Mouse (Mus musculus): Measurements from ENCODE around the gene Rassf1.

- no peak for TF ChIP-seq CTCF (IDR thresholded peaks at IDR 0.05; ENCODE audit: extremely low read depth, insufficient read depth, low read length)
- TF ChIP-seq POLR2A (IDR thresholded peaks at IDR 0.05; ENCODE audit: extremely low read depth, insufficient read depth, low read length), result no peak
Observed at GRCm38 (mm10) chr9:107555701-107556100, 4.3 kb downstream of the Rassf1 start.

Data from cortical plate, adult 2 months (tissue).